Comparison of ENCODE assay signal across 7 mouse cellular contexts in genomic region chr9:64339361-64339760, GRCm38 (mm10). TPM values are rescaled to one million over a fixed set of nuclear protein-coding genes. Genes with fewer than 3 reads are reported as not detected.
DNase-seq lines count a peak whose midpoint lies in the region; ATAC-seq and TF ChIP-seq lines count a peak whose summit lies in the region.

No protein-coding gene starts in this region.

- no peaks in the 10 kb centered on the region for H3K36me3 ChIP-seq in neural tube, embryonic 11.5 days (ENCODE audit: control insufficient read depth, insufficient read depth, low read length)
- H3K36me3 ChIP-seq in forebrain, embryonic 15.5 days: peaks cover 6% of the 10 kb centered on the region; the same call in 1 of the 2 replicates
- no peaks in the 10 kb centered on the region for H3K36me3 ChIP-seq in limb, embryonic 11.5 days (ENCODE audit: control insufficient read depth, insufficient read depth, low read length)
- no peaks in the 10 kb centered on the region for H3K36me3 ChIP-seq in stomach, postnatal 0 days (ENCODE audit: control insufficient read depth, insufficient read depth, low read length)

- H3K4me1 ChIP-seq in neural tube, embryonic 11.5 days (ENCODE audit: control insufficient read depth, insufficient read depth, low read length): peaks cover 8% of the 10 kb centered on the region; the same call in 1 of the 2 replicates
- H3K4me1 ChIP-seq in forebrain, embryonic 15.5 days: peaks cover 21% of the 10 kb centered on the region
- peaks cover 3% of the 10 kb centered on the region; the same call in 1 of the 2 replicates for H3K4me1 ChIP-seq in limb, embryonic 11.5 days (ENCODE audit: control insufficient read depth, insufficient read depth, low read length)
- no peaks in the 10 kb centered on the region for H3K4me1 ChIP-seq in stomach, postnatal 0 days (replicated peaks; ENCODE audit: control insufficient read depth, insufficient read depth)

- no peak overlapping the region; the same call in 1 of the 2 replicates for H3K9ac ChIP-seq in neural tube, embryonic 11.5 days (ENCODE audit: low read length)
- no peak overlapping the region for H3K9ac ChIP-seq in forebrain, embryonic 15.5 days (replicated peaks)
- H3K9ac ChIP-seq in limb, embryonic 11.5 days (ENCODE audit: low read length): no peak overlapping the region
- no peak overlapping the region for H3K9ac ChIP-seq in stomach, postnatal 0 days (ENCODE audit: low read length)

- H3K9me3 ChIP-seq in neural tube, embryonic 11.5 days (ENCODE audit: control insufficient read depth, low read length): no peaks in the 10 kb centered on the region
- no peaks in the 10 kb centered on the region for H3K9me3 ChIP-seq in forebrain, embryonic 15.5 days
- no peaks in the 10 kb centered on the region for H3K9me3 ChIP-seq in limb, embryonic 11.5 days (ENCODE audit: control insufficient read depth, low read length)
- H3K9me3 ChIP-seq in stomach, postnatal 0 days (ENCODE audit: control insufficient read depth, low read length): no peaks in the 10 kb centered on the region

- no peak for ATAC-seq in neural tube, embryonic 11.5 days (ENCODE audit: insufficient read depth, low FRiP score, low TSS enrichment)
- ATAC-seq in forebrain, embryonic 15.5 days (replicated peaks): no peak
- ATAC-seq in limb, embryonic 11.5 days (ENCODE audit: insufficient number of reproducible peaks, low FRiP score, low TSS enrichment, low read depth): no peak
- no peak for ATAC-seq in stomach, postnatal 0 days (ENCODE audit: low FRiP score, low TSS enrichment)
- no peak for ATAC-seq in megakaryocyte-erythroid progenitor cell, adult 5-6 weeks (replicated peaks; ENCODE audit: low FRiP score, low TSS enrichment, poor library complexity, severe bottlenecking)

- H3K27ac ChIP-seq in neural tube, embryonic 11.5 days (ENCODE audit: low read depth, low read length): no peak overlapping the region
- H3K27ac ChIP-seq in forebrain, embryonic 15.5 days (replicated peaks): 0 out of 2 replicates have a peak overlapping the region, but pooled peaks have one; percentile 99
- H3K27ac ChIP-seq in limb, embryonic 11.5 days (replicated peaks; ENCODE audit: low read depth, low read length): no peak overlapping the region
- H3K27ac ChIP-seq in stomach, postnatal 0 days (replicated peaks): peak overlapping the region; percentile 100; the same call in 1 of the 2 replicates

- no peak overlapping the region for H3K4me3 ChIP-seq in neural tube, embryonic 11.5 days (ENCODE audit: low read depth, low read length)
- H3K4me3 ChIP-seq in forebrain, embryonic 15.5 days: peak overlapping the region; percentile 61
- no peak overlapping the region for H3K4me3 ChIP-seq in limb, embryonic 11.5 days (ENCODE audit: low read depth, low read length)
- H3K4me3 ChIP-seq in stomach, postnatal 0 days (ENCODE audit: low read depth, low read length): no peak overlapping the region

- no peaks in the 10 kb centered on the region for H3K27me3 ChIP-seq in neural tube, embryonic 11.5 days (ENCODE audit: control insufficient read depth, insufficient read depth, low read length)
- H3K27me3 ChIP-seq in forebrain, embryonic 15.5 days: no peaks in the 10 kb centered on the region
- H3K27me3 ChIP-seq in limb, embryonic 11.5 days (ENCODE audit: control insufficient read depth, insufficient read depth, low read length): no peaks in the 10 kb centered on the region
- no peaks in the 10 kb centered on the region for H3K27me3 ChIP-seq in stomach, postnatal 0 days (ENCODE audit: control insufficient read depth, insufficient read depth, low read length)

- WGBS in neural tube, embryonic 11.5 days: 29% methylated on average over 8 of the region's 8 CpGs
- WGBS in forebrain, embryonic 15.5 days: 27% methylated on average over 8 of the region's 8 CpGs
- WGBS in limb, embryonic 11.5 days: 16% methylated on average over 8 of the region's 8 CpGs
- 49% methylated on average over 8 of the region's 8 CpGs for WGBS in stomach, postnatal 0 days

- H3K4me2 ChIP-seq in neural tube, embryonic 11.5 days (ENCODE audit: low read depth): peak overlapping the region; percentile 85
- H3K4me2 ChIP-seq in forebrain, embryonic 15.5 days (replicated peaks): peak overlapping the region; percentile 77; the same call in 1 of the 2 replicates
- peak overlapping the region; percentile 77; the same call in 1 of the 2 replicates for H3K4me2 ChIP-seq in limb, embryonic 11.5 days (ENCODE audit: low read depth, severe bottlenecking)
- peak overlapping the region; percentile 71 for H3K4me2 ChIP-seq in stomach, postnatal 0 days (replicated peaks; ENCODE audit: low read depth)

- TF ChIP-seq EP300 in stomach, postnatal 0 days (optimal IDR thresholded peaks at IDR 0.05): no peak

- no peak for DNase-seq in neural tube, embryonic 11.5 days (ENCODE audit: low spot score)
- DNase-seq in neural tube, embryonic 10.5 days (ENCODE audit: extremely low spot score, low spot score): no peak
- DNase-seq in limb, embryonic 11.5 days (ENCODE audit: low spot score): peak; percentile 24
- no peak for DNase-seq in stomach, postnatal 0 days (ENCODE audit: low spot score)
- DNase-seq in gastrocnemius, postnatal 25 days: no peak

- 0 out of 2 replicates have a peak, but pooled peaks have one; percentile 2 for TF ChIP-seq CTCF in stomach, postnatal 0 days (IDR thresholded peaks at IDR 0.05; ENCODE audit: low read depth)

RNA-seq across cellular contexts. Expression of gene Dis3l, which starts 1.7 kb away (rescaled TPM):
- polyA plus RNA-seq in neural tube, embryonic 11.5 days (2014; fragmentation: Nextera tagmentation; extraction: Ambion mirVana): 25.4 and 25.6 TPM in 2 replicates
- 23.4 and 23.7 TPM in 2 replicates for polyA plus RNA-seq in forebrain, embryonic 15.5 days (2015; fragmentation: Nextera tagmentation; extraction: Ambion mirVana)
- polyA plus RNA-seq in limb, embryonic 11.5 days (2014; fragmentation: Nextera tagmentation; extraction: Ambion mirVana): 23.2 and 23.6 TPM in 2 replicates
- polyA plus RNA-seq in stomach, postnatal 0 days (2015; fragmentation: Nextera tagmentation; extraction: Ambion mirVana): 6.9 and 7.2 TPM in 2 replicates
- total RNA-seq in megakaryocyte-erythroid progenitor cell, adult 5-6 weeks (2014; fragmentation: Nextera tagmentation): 13.2 and 20.7 TPM in 2 replicates
- total RNA-seq in megakaryocyte-erythroid progenitor cell, adult 5-6 weeks (2017): 20.0 and 20.4 TPM in 2 replicates
- total RNA-seq in gastrocnemius, postnatal 25 days (2021): 10 to 100 TPM; 18.4 to 19.4 TPM

RNA-seq across cellular contexts. Expression of gene Megf11, which starts 46.1 kb away (rescaled TPM):
- polyA plus RNA-seq in neural tube, embryonic 11.5 days (2014; fragmentation: Nextera tagmentation; extraction: Ambion mirVana): 4.7 and 5.7 TPM in 2 replicates
- 8.8 and 9.0 TPM in 2 replicates for polyA plus RNA-seq in forebrain, embryonic 15.5 days (2015; fragmentation: Nextera tagmentation; extraction: Ambion mirVana)
- polyA plus RNA-seq in limb, embryonic 11.5 days (2014; fragmentation: Nextera tagmentation; extraction: Ambion mirVana): 1.4 and 1.6 TPM in 2 replicates
- 0.46 and 0.67 TPM in 2 replicates for polyA plus RNA-seq in stomach, postnatal 0 days (2015; fragmentation: Nextera tagmentation; extraction: Ambion mirVana)
- total RNA-seq in megakaryocyte-erythroid progenitor cell, adult 5-6 weeks (2014; fragmentation: Nextera tagmentation): not detected in 2 replicates
- not detected in 2 replicates for total RNA-seq in megakaryocyte-erythroid progenitor cell, adult 5-6 weeks (2017)
- total RNA-seq in gastrocnemius, postnatal 25 days (2021): under 1 TPM; 0.54 to 0.67 TPM

RNA-seq across cellular contexts. Expression of gene Tipin, which starts 58.0 kb away (rescaled TPM):
- polyA plus RNA-seq in neural tube, embryonic 11.5 days (2014; fragmentation: Nextera tagmentation; extraction: Ambion mirVana): 218 and 240 TPM in 2 replicates
- 130 TPM in 2 replicates for polyA plus RNA-seq in forebrain, embryonic 15.5 days (2015; fragmentation: Nextera tagmentation; extraction: Ambion mirVana)
- 280 and 287 TPM in 2 replicates for polyA plus RNA-seq in limb, embryonic 11.5 days (2014; fragmentation: Nextera tagmentation; extraction: Ambion mirVana)
- 81.1 and 85.7 TPM in 2 replicates for polyA plus RNA-seq in stomach, postnatal 0 days (2015; fragmentation: Nextera tagmentation; extraction: Ambion mirVana)
- 229 and 292 TPM in 2 replicates for total RNA-seq in megakaryocyte-erythroid progenitor cell, adult 5-6 weeks (2014; fragmentation: Nextera tagmentation)
- 334 and 389 TPM in 2 replicates for total RNA-seq in megakaryocyte-erythroid progenitor cell, adult 5-6 weeks (2017)
- total RNA-seq in gastrocnemius, postnatal 25 days (2021): 1 to 10 TPM; 8.0 to 8.7 TPM

Comparison
In these comparisons a context has a peak if more than half of its experiments do, and no peak if none do; other contexts are left out.
1. H3K27ac ChIP-seq: peak in forebrain, embryonic 15.5 days (single experiment) and stomach, postnatal 0 days (single experiment); none in neural tube, embryonic 11.5 days (single experiment) and limb, embryonic 11.5 days (single experiment).
2. Peak in every context shown above with its lines, with median percentiles within 50 percentile points of each other: H3K4me2 ChIP-seq.